Mouse (Mus musculus): ENCODE results near the gene C8a.

The C8a gene

DNA sequence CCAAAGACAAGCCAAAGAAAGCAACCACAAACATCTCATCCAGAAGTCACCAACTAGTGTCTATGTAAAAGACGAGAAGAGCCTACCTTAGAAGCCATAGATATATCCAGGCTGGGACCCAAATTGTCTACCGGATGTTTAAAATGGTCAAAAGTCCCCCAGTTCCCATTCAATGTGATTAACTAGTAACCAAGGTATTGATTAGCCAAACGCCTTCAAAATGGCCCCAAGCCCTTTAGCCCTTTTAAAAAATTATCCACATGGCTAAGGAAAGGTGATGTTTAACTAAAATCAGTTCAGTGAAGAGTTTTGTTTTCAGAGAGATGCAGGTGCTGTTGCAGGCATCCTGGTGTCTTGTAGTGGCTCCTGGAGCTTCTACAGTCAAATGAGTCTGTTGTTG lies at the start of gene C8a:
C8a (minus strand) TSS at position 76 of the 400 bp plus-strand sequence.
- no peak for DNase-seq

DNA sequence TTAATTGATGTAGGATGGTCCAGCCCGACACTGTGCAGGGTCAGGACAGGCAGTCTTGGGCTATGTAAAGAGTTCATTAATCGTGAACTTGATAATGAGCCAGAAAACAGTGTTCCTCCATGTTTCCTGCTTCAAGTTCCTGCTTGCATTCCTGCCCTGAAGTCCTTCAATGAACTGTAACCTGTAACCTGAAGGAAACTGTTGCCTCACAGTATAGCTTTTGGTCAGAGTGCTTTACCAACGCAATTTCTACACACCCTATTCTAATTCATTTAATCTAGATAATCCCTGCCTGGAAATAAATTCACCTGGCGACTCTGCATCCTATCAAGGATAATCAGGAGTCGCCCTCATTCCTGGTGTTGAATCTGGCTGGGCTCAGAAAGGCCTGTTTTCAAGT lies 49.2 kb upstream of the C8a start:
- DNase-seq, result no peak

DNA sequence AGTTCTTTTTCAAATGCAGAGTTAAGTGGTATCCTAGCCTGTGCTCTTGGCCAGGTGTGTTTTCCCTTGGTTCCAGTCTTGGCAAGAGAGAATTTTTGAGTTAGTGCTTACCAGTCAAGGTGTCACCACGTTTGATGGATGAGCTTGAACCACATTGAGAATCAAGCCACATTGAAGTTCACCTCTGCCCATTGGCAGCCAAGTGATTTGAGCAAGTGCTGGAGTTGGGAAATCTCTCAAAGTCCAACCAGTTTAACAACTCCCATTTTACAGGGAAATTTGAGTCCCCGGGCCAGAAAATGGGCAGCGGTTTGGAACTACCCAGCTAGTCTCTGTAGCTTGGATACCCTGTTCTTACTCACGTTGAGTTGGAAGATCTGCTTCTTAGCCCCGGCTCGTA lies 41.8 kb upstream of the C8a start:
- no peak for DNase-seq

DNA sequence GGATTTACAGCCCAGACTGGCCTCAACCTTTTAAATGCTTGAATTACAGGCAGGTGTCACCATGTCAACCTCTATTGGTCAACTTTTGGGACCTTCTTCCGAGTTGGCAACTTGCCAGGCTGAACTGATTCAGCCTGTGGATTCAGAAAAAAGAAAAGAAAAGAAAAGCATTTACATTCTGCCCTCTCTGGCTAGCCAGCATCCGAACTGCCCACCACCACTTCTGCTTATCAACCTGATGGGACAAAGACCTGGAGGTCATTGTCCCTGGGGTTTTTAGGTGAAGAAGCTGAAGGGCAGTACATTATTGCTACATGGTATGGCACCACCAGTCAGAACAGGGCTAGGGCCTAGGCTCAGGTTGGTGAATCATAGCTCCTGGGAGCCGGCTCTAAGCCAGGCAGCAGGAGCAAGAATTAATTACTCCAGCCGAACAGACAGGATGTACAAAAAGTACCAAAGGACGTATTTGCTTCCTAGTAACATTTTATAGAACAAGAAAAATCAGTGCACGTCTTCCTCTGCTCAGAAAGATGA lies 38.6 kb upstream of the C8a start:
- DNase-seq, result no peak

DNA sequence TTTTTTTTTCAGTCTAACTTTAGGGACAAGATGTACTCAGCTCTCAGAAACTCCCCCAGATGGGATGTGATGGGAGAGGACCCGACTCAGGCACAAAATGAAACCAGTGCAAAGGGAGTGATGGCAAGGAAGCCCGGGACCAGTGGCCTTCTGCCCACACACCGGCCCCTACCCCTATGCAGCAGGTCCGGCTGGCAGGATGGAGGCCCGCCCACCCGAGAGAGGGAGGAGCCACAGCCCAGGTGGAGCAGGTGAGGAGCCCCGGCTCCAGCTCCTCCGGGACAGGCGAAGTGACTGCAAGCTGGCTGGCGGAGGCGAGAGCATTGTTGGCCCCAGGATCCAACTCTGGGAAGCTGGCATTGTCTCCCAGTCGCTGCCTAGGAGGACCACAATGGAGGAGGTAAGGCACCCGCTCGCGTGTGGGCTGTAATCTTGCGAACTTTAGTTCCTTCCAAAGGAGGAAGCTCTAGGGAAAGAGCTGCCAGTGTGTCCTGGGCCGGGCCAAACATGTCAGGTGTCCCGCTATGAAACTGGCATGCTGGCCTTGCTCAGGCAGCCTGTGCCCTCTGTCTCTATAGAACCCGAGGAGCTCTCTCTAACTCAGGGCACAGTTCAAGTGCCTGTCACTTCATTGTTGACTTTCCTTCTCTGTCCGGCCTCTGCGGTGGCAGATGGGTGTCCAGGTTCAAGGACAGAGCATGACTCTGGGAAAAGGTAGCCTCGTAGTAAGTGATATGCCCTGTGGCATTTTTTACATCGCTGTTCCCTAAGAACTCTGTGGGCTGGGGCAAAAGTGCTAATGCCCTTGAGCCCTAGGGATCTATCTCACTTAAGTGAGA lies 37.3 kb upstream of the C8a start, which contains the start of gene Fyb2:
Fyb2 (plus strand) TSS at position 166 of the 839 bp plus-strand sequence.
- peak; percentile 7 for DNase-seq

DNA sequence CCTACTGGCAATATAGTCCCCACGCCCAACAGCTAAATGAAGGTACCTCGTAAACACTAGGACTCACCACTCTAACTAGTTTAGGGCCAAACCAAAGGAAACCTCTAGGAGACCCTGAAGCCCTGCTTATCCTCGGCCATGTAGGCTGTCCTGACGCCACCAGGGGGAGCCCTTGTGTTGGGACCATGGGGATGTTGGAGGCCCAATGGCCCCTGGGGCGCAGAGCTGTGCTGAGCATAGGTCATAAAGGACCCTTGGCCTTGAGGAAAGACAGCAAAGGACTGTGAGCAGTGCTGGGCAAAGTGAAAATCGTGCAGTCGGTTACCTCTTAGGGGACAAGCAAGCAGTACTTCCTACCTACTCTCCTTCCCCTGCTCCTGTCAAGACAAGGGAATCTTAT lies 35.5 kb upstream of the C8a start:
- peak; percentile 84 for DNase-seq

DNA sequence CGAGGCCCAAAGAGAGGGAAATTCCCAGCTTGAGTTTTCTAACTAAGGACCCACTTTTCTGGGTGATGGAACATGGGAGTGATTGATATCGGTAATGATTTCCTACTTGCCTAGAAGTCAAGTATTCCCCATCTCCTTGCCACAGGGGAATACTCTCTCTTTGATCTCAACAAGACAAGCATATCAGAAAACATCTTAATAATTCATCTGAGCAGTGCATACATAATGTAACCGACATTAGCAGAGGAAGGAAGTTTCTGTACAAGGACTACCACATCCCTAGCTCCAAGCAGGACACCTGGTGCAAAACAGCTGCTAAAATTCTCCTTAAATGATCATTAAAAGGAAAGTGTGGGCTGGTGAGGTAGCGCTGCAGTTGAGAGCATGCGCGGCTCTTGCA lies 28.9 kb upstream of the C8a start:
- no peak for DNase-seq

DNA sequence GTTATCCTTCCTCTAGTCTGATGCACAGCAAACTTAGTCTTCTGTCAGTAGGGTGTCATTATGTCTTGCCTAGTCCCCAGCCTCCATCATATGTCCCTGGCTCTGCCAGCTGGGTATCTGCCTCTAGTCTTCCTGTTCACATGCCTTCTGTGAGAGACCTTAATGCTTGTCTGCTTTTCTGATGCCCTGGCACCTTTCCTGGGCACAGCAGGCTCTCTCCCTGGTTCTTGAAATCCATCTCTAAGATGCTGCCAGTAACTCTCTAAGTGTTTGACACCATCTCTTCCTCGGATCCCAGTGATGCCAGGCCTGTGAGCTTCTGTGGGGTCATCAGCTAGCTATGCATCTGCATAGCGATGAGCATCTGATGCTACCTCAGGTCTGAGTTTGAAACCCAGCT lies 26.6 kb upstream of the C8a start:
- DNase-seq, result no peak

DNA sequence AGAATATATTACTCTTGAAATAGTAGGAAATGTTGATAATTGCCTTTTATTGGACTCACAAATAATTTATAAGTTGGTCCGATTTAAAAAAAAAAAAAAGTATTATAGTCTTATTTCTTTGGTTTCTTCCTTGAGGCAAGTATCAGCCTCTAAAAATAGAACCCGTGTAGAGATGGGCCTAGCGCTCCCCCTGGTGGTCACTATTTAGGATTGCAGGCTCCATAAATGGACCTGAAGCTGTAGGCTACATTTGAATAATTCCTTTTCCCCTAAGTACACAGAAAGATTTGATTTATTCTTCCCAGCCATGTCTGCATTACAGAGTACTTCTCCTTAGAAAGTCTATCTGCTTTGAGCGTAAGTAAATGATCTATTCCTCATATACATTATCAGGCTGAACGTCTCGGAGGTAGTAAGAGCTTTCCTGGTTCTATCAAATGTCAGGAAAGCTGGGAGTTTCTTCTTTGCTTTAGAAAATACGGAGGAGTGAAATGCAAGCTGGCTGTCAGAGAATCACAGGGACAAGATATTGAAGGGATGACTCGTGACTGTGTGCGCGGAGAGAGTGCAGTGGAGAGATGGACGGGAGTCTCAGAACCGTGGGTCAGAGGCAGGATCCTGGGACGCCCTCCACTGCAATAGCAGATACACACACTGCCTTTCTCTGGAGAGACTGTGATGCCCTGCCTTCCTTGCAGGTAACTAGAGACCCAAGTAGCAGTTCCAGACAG lies 18.0 kb upstream of the C8a start:
- DNase-seq, result peak; percentile 51

DNA sequence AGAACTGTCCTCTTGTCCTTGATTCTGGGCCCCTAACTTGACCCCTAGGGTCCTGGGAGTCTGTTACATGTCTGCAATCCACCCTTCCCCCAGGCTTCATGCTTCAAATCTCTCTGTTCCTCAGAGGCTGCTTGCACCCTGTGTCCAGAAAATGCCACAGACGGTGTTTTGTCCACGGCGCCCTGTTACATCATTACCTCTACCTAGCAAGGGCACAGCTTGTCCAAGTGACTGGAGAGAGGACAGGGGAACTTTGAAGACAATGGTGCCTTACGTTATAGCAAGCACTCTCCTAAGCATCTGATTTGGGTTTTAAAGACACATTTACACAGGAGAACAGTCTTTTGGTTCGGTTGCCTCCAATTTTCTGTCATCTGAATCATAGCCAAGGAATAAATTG lies 17.4 kb upstream of the C8a start:
- DNase-seq, result no peak

DNA sequence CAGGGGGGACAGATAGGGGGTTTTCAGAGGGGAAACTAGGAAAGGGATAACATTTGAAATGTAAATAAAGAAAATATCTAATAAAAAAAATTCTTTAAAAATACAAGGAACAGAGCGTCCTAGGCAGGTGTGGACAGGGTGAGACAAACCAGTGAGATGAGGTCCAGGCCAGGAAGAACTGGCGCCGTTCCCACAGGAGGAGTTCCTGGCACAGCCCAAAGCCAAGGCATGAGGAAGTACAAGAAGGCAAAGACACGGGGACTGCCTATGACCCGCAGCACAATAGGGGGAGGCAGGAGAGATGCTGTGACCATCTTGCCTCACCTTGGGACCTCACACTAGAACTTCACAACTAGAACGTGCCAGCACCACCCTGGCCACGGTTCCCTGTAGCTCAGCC lies 15.5 kb upstream of the C8a start:
- no peak for DNase-seq

DNA sequence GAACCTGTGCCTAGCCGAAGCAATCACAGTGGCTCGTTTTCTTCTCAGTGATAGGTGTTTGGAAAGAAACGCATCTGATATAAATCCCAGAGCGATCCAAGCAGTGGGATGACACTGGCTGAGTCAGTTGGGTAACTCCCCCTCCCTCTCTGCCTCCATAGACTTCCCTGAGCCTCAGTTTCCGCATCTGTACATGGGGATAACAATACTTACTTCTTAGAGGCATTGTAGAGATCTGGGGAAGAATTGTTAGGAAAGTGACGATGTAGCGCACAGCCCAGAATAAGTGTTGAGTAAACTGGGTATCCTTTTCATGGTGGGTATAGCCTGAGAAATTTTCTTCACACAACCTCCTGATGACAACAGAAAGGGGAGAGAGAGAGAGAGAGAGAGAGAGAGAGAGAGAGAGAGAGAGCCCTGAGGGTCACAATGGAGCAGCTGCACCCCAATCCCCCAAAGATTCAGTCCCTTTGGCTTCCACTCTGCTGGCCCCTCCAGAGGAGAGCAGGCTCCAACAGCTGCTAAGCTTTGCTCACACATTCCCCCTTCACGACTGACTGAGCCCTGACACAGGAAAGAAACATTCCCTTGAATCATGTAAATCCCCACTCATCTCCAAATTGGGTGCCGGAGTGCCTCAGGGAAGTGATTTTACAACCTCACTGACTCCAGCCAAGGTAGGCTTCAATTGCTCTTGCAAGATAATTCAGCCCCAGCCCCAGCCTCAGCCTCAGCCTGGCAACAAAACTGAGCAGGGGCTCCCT lies 12.5 kb upstream of the C8a start:
- no peak for DNase-seq

DNA sequence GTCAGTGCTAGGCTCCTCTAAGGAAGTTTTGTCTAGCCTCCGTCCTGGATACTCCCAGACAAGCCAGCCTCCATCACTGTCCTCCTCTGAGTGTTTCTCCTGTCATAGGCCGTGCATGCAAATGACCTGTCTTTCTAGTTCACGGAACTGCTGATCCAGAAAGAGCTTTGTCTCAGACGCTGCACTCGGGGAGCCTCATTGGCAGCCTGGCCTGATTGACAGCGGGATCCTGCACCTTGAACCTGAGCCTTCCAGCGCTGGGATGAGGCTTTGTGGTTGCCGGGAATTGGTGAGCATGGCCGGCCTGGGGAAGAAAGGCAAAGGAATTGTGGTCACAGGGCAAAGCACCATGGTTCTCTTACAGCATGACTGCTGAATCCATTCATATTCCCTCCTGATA lies 11.3 kb upstream of the C8a start:
- no peak for DNase-seq

DNA sequence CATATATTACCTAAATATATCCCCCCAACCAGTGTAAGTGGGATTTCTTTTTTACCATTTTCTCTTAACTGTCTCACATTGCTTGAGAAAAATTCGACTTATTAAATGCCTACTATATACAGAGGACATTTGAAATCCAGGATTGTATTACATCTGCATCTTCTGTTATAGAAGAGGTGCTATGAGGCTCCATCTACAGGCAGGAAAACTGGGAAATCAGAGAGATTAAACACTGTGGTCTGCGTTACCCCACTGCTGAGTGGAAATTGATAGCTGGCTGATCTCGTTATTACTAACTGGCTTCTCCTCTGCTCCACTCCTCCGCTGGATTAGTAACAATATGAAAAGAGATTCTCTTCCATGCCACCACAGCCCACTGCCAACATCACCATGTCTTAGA lies 366 bp downstream of the C8a start:
- DNase-seq, result no peak

DNA sequence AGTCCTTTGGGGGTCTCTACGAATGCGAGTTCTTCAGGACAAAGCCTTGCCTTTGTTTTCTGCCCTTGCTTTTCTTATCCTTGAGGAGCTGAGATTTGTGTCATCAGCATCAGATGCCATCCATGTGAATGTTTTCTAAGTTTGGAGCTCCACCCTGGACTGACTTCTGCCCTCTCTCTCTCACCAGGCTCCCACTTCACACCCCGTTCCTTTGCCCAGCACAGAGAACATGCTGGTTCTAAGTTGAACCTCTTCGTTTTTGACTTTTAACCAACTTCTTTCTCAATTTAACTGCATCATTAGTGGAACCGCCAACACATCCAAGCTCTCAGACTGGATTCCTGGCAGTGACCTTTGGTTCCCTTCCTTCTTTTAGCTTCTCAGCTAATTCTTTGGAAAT lies 6.0 kb downstream of the C8a start:
- DNase-seq, result no peak

DNA sequence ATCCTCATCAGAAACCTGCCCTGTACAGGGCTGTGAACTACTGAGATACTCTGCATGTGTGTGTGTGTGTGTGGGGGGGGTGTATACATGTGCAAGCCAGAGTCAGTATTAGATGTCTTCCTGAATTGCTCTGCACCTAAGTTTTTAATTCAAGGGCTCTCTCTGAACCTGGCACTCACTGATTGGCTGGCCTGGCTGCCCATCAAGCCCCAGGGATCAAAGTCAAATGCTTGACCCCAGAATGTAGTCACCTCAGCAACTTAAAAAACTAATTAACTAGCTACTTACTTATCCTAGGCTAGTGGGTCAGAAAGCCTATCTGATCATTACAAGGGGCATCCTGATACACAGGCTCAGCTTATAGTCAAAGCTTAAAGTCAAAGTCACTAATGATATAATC lies 6.6 kb downstream of the C8a start:
- DNase-seq, result no peak

DNA sequence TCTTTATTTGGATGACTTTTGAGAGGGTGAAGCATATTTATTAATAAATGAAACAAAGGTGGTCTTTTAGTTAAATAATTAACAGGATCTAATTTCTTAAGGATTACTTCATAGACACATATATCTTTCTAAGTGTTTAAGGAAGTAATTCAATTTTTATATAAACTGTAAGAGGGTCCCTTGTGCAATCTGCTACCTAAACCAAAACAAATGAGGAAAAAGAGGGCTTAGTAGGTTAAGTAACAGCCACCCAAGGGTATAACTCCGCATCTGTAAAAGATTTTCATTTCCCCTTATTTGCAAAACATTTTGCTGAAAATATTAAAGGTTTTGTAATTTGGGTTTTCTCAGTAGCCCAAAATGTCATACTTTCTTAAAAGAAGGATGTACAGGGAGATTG lies 11.8 kb downstream of the C8a start:
- no peak for DNase-seq

DNA sequence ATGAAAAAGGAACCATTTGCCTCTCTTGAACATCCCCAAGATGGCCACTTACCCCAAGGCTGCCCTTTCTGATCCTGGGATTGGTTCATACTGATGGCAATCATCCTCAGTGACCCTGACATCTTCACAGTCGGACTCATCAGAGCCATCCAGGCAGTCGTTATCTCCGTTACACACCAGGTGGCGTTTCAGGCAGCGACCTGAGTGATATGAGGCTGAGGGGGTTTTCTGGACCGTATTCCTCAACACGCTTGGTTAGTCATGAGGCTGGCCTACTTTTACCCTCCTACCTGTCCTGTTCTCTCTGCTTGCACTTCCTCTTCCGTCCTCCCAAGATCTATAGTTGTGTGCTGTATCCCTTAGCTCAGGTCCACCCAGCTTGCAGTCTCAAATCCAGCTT lies 15.0 kb downstream of the C8a start:
- no peak for DNase-seq

DNA sequence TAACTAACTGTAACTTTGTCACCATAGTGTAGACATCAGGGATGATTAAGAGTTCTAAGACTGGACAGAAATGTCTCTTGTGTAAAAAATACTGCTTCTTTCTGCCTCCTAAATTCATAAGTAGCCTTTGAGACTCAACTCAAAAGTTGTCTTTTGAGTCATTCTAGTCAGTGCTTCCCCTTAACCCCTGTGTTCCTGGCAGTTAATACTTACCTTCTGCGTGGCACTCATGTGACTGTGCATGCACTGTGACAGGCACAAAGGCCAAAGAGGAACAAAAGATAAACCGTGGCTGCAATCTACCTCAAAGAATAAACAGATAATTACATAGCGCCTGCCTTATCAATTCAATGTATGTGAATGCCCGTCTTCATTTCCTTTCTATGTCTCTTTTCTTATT lies 18.4 kb downstream of the C8a start:
- DNase-seq, result no peak

DNA sequence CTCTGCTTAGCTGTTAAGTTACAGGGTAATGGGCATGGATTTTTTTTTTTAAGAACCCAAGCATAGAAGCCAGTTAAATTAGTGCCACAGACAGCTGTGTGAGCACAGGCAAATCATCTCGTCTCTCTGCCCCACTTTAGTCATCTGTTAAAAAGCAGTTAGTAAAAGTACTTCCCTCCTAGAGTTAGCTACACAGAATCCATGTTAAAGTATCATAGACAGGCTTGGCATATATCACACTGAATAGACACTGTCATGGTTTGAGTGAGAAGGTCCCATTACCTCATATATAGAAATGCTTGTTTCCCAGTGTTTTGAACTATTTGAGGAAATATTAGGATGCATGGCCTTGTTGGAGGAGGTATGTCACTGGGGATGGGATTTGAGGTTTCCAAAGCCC lies 19.2 kb downstream of the C8a start, which contains the start of gene Gm17662:
Gm17662 (plus strand) TSS at position 301 of the 400 bp plus-strand sequence.
- no peak for DNase-seq

DNA sequence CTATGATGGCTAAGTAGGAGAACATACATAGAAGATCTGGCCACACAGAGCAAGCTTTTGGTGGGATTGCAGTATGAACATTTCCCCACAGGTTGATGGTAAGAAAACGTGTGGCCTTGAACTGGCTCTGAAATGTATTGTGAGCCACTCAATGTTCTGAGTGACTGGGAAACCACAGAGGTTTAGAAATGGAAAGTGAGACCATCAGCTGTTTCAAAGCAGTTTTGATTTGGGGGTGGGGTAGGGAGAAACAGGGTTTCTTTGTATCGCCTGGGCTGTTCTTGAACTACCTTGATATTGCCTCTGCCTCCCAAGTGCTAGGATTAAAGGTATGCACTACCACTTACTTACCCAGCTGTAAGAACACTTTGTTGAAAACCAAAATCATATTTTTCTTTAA lies 21.0 kb downstream of the C8a start:
- DNase-seq, result no peak

DNA sequence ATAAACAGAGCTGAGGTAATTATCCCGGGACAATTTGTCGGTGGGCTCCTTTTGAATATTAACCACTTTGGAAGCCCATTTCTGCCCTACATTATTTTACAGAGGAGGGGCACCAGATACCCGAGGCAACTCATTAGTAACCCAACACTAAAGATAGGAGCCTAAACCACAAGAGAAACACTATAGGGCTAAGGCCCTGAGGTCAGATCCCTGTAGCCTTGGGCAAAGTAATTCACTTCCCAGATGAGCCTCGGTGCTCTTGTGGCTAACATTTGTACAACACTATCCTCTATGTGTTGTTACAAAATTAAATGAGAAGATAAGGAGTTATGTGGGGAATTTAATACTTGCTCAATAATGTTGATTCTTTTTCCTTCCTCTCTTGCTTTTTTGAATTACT lies 32.7 kb downstream of the C8a start:
- DNase-seq, result no peak

DNA sequence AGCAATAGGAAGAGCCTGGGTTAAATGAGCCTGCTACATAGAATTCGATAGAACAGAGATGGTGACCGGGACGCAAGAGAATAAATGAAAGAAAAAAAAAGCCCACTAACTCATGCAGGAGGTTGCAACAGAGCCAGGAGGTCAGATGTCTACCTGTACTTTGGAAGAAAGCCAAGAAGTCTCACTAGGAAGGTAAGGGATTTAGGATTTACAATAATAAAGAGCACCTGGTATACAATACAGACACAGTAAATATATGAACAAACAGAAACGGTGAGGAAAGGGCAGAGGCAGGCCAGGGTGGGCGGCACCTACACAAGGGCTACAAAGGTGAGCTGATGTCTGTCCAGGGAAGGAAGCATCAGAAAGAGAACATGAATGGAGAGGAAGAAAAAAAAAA lies 34.0 kb downstream of the C8a start:
- DNase-seq, result no peak
